Mouse (Mus musculus): ENCODE results near the gene Neurod2.

GRCm38 (mm10) chr11:98328031-98328370 lies 1.4 kb downstream of the Neurod2 start:
- TF ChIP-seq CTCF (conservative IDR thresholded peaks at IDR 0.05; ENCODE audit: low read length): no peak
- TF ChIP-seq NANOG (IDR thresholded peaks at IDR 0.05; ENCODE audit: borderline replicate concordance, low read length): no peak
